Mouse (Mus musculus): ENCODE data around the gene Cib2.

Gene Cib2

DNA sequence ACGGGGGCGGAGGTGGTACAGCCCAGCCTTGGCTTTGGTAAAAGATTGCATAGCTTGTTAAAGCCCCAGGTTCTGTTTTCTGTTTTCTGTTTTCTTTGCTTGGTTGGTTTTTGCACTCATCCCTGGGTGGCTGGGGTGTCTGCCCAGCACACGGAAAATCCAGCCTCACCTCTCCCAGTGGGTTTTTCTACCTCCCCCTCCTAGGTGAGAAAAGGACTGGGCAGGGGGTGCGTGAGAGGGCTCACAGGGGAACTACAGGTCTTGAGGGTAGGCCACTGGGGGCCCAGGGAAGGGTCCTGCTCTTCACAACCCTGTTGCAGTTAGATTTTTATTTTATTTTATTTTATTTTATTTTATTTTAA lies 15.1 kb downstream of the Cib2 start:
- DNase-seq (ENCODE audit: low spot score in 2 of 2): no peak

DNA sequence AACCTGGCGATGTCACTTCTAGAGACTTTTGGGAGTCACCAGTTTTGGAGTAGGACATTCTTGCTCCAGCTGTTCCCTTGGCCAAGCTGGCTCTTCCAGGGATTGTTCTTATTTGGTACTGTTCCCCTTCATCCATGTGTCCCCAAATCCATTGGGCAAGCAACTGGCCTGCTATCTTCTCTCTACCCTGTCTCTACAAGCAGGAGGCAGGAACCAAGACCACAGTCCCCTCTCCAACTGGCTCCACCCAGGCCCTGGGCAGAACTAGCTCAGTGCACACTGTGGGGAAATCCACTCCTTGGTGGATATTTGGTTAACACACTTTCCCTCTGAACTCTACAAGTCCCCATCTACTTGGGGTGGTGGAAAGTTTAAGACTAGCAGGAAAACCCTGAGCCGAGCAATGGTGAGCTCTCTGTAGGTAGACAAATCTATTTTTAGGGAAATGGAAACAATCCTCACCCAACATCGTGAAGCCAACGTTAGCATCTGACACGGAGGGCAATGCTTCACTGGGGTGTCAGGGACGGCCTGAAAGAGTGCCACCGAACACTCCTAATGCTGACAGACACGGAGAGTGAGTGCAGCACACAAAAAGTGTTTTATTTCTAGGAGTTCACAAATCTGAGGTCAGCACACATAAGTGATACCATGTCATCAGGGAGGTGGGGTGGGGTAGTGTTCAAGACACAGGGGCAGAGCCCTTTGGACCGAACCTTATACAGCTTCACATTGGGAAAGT lies 15.6 kb downstream of the Cib2 start:
- DNase-seq (ENCODE audit: low spot score in 2 of 2): no peak

DNA sequence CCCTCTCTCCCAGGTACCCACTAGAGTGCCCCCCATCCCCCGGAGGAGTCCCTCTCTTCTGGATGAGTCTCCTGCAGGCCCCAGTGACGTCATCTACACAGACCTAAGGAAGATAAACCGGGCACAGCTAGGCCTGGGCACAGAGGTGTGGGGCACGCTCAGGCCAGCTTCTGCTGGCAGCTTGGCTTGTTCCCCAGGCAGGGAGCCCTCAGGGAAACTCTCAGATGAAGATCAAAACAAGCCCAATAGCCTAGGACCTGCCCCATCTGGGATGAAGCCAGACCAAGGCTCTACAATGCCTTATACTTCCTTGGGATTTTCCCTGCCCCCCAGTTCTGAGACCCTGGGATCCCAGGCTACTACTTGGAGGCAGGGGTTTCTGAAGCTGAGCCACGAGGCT lies 19.2 kb downstream of the Cib2 start:
- no peak for DNase-seq (ENCODE audit: low spot score in 2 of 2)

DNA sequence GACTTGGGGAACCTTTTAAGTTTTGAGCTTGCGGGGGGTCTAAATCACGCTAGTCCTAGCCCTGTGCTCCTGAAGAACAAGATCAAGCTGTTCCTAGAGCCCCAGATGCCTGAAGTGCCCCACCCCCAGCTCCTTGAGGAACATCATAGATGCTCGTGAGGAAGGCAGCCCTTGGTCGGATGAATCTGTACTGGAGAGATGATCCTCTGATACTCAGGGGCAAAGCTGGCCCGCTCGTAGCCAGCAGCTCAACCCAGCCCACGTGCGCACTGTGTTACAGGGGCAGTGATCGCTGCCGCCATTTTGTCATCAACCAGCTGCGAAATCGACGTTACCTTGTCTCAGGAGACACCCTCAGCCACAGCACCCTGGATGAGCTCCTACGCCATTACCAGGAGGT lies 21.3 kb downstream of the Cib2 start, which contains the start of gene Sh2d7:
TSS of gene Sh2d7 (plus strand) at position 301 of the 400 bp plus-strand sequence.
- DNase-seq (ENCODE audit: low spot score in 2 of 2): no peak

DNA sequence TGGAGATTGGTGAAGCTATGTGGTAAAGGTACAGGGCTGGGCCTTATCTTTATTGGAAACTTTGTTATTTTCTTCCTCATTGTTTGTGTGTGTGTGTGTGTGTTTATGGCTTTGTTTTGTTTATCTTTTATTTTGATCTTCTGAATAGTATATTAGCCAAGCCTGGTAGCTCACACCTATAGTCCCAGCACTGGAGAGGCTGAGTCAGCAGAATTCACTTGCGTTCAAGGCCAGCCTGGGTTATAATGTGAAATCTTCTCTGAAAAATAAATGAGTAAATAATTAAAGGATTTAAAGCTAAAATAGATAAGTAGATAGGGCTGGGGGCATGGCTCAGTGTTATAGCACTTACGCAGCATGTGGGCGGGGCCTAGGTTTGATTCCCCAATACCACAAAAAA lies 21.8 kb downstream of the Cib2 start:
- DNase-seq (ENCODE audit: low spot score in 2 of 2): no peak

DNA sequence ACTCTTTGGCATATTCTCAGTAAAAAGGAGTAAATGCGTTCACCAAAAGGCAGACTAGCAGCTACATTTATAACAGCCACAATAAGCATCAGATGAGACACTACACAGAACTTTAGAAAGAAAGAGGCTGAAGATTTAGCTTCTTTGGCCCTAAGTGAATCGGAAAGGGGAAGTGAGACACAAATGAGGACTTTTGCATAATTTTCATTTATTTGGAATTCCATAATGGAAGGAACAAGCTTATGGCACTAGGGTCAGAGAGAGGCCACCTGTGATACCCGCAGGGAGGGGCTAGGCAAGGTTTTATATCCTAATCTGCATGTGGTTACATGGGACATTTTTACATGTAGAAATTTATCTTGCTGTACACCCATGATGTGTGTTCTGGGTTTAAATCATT lies 22.5 kb downstream of the Cib2 start:
- no peak for DNase-seq (ENCODE audit: low spot score in 2 of 2)

DNA sequence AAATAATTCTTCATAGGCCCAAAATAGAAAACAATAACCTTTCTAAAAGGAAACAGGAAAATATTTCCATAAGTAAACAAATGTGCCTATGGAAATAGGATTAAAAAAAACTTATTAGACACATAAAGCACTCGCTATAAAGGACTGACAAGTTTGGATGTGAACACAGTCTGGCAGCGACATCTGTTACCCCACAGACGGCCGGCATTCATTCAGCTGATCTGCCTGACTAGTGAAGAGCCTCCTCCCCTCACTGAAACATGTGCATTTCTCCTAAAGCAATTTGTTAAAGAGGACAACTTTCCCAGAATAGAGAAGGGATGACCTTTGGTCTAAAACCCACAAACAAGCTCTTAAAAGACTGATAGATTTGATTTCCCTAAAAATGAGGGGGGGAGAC lies 23.0 kb downstream of the Cib2 start:
- DNase-seq (ENCODE audit: low spot score in 2 of 2): no peak

DNA sequence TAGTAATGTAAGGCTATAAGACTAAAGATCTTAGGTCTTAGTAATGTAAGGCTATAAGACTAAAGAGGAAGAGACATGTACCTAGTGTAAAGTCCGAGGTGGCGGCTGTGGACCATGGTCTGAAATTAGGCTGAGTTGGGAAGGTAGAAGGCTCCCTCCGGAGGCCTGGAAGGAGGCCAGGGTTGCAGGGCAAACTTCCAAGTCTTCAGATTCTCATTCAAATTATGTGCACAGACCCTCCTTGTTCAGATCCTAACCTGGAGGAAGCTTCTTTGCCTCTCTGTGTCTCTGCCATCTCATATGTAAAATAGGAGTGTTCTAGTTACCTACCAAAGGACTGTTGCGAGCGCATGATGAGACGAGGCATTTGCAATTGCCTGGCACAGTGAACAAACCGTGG lies 23.8 kb downstream of the Cib2 start:
- peak in 1 of 2 experiments; percentile 13 for DNase-seq (ENCODE audit: low spot score in 2 of 2)

DNA sequence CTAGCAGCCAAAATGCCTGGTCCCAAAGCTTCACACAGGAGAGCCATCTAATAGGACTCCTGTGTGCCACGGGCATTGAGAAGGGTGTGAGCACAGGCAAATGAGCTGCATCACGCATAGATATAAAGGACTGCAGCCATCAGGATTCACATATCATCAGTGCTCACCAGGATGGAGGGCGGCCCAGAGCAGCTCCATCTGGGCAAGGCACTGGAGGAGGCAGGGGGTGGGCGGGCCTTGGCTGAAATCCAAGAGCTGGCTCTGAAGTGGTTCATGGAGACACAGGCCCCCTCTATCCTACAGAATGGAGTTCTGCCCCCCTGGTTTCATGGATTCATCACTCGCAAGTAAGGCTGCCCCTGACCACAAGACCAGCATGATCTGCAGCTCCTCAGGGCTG lies 26.0 kb downstream of the Cib2 start:
- peak; percentile 56 to 57 for DNase-seq (ENCODE audit: low spot score in 2 of 2)

DNA sequence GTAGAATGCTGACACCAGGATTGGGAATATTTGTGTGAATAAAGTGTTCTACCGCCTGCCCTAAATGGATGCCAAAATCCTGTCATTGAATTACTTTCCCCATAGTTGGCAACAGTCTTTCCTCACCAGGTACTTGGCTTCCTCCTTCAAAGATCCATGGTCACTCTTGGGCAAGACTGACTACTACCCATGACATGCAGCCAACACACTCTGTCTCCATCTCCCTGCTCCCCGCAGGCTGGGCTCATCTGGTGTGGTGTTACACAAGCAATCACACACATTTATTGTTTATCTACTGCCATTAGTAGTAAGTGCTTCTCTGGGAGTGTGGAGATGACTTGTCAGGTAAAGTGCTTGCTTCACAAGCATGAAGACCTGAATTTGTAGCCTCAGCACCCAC lies 27.1 kb downstream of the Cib2 start:
- no peak for DNase-seq (ENCODE audit: low spot score in 2 of 2)

DNA sequence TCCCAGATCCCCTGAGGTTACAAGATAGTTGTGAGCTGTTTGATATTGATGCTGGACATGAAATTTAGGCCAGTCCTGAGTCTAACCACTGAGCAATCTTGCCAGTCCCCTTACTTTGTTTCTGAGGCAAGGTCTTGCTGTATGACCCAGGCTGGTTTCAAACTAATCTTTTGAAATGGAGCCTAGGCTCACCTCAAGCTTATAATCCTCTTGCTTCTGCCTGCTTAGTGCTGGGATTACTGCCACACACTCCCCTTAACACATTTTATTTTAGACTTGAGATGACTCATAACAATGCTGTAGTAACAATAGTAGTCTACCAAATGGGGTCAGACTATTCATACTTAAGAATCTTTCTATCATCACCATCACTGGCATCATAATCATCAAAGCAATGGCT lies 28.6 kb downstream of the Cib2 start:
- no peak for DNase-seq (ENCODE audit: low spot score in 2 of 2)

DNA sequence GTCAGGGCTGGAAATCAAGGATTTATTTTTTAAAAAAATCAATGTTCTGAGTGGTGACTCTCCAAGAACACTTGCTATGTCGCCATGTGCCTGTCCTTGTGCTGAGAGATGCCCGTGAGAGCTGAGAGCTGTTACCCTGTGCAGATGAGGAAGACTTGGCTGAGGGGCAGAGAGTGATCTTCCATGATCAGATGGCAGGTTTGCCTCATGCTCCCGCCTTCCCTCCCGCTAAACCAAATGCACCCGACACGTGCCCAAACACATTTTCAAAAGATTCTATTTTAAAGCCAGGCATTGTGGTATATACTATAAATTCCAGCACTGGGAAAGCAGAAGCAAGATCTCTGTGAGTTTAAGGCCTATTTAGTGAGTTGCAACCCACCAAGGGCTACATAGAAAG lies 29.2 kb downstream of the Cib2 start:
- DNase-seq (ENCODE audit: low spot score in 2 of 2): no peak

DNA sequence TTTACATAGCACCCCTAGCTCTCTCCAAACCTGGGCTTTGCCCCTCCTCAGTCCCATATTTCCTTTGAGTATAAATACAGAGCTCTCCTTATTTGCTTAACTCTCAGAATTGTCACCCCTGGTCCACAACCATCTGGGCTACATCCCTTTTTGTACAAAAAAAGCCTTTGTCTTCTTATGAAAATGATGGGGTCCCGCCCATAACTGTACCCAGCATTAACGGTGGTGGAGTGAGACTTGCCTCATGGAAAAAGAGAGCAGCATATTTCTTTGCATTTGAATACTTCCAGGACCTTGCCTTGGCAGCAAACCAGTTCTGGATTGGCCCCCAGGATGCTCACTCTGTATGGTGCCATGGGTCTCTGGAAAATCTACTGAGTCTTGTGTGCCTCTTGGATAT lies 30.1 kb downstream of the Cib2 start:
- DNase-seq (ENCODE audit: low spot score in 2 of 2): no peak

DNA sequence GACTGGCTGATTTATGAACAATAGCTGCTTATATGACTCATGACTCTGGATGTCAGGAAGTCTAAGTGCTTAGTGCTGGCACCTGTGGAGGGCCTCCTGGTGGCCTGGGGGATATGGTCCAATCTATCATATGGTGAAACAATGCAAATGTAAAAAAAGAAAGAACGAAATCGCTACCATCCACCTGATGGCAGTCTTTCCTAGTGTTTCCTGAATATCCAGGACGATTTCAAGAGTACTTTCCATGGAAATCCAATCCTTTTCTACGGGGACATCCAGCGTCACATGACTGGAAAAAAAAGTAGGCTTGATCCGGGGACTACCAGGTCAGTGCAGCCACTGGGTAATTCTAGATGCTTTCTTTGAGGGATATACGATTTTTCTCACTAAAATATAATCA lies 32.3 kb downstream of the Cib2 start:
- DNase-seq (ENCODE audit: low spot score in 2 of 2): no peak

DNA sequence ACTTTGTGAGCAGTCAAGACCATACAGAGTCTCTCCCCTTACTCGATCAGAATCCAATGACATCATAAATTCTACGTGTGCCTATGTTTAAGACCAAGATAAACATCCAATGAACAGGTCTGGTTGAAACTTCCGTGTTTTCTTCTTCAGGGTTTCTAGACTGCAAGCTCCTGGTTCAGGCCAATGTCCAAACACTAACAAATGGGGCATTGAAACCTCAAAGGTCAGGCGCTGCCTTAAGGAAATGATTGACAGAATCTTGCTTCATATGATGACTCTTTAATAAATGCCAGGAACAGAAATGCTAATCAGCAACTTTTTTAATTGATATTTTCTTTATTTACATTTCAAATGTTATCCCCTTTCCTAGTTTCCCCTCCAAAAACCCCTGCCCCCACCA lies 39.7 kb downstream of the Cib2 start:
- DNase-seq (ENCODE audit: low spot score in 2 of 2): no peak

DNA sequence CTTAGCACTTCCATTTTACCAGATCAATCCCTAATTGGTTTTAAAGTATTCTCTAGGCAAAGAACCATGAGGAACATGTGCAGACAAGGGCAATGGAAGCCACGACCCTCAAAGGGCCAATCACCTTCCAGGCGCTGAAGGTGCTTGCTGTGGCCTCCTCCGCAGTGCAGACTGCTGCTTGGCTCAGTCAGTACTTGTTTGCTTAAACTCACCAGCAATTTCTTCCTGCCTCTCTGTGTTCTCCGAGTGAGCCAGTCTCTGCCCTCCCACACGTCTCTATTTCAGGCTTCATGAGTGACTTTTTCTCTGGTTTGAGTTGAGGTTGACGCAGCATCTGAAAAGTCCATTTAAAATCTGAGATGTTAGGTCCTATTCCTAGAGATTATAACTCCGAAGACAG lies 41.1 kb downstream of the Cib2 start:
- peak in 1 of 2 experiments; percentile 34 for DNase-seq (ENCODE audit: low spot score in 2 of 2)

DNA sequence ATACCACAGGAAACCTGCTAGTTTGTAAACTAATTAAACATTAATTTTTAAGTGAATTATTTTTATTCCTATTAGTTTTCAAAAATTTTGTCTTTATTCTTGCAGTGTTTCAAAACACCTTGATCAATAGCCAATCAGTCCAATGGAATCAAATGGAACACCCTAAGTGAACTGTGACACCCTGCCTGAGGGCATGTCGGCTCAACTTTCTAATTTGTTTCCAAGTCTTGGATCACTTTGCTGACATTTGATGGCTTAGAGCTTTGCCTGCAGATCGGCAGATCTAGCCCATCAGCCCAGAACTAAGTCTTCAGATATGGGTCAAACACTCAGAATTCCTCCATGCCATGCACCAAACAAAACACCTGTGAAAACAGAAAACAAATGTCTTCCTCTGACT lies 44.0 kb downstream of the Cib2 start:
- DNase-seq (ENCODE audit: low spot score in 2 of 2): no peak

DNA sequence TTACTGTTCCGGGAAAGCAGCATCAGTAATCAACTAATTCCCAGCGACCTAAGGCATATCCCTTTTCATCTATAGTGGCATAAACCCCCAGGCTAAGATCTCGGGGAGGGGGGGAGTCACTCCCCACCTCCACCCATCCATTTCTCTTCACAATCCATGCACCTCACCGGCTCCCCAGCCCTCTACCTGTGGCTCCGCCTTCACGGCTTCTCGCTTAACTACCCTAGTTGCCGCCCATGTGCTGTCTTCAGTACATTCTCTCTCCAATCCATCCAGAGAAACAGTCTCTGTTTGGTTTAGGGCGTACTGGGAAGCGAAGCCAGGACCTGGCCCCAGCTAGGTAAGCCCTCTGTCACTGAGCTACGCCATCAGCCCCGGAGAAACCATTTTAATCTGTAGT lies 57.1 kb downstream of the Cib2 start:
- no peak for DNase-seq (ENCODE audit: low spot score in 2 of 2)

DNA sequence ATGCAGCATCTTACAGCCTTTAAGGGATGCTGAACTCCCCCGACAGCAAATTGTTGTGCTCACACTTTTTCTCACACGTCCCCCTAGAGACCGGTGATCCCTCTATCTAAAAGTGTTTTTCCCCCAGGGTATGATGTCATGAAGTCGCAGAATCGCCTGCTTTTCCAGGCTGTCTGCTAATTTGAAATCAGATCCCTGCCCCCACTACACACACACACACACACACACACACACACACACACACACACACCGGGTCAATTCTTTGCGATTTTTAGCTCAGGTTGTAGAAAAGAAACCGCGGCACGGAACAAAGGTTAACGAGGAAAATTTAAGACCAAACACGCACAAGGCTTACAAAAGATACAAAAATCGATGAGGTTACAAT lies 57.9 kb downstream of the Cib2 start:
- DNase-seq (ENCODE audit: low spot score in 2 of 2): no peak

DNA sequence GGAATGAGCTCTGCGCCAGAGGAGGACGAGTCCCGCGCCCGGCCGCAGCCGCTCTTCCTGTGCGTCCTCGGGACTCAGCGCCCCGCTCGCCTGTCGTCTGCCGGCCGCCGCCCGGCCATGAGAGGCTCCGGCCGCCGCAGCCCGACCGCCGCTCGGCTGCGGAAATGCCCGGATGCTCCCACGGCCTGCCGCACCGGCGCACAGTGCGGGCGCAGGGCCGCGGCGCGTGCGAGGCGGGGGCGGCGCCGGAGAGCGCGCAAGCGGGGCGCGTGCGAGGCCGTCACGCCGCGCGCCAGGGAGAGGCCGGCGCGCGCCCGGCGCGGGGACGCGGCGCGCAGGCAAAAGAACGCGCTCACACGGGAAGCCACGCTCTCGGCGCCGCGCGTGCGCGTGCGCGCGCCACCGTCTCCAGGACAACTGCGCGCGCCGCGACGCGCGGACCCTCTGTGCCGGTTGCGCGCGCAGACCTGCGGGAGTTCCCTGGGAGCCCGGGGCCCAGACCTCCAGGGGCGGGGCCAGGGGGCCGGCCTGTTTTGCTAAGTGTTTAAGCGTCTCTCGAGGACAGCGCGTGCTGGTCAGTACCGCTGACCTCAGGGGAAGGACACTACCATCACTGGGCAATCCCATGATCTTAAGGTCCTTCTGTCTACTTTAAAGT lies 58.4 kb downstream of the Cib2 start, which contains the start of gene Dmxl2:
TSS of gene Dmxl2 (minus strand) at position 174 of the 658 bp plus-strand sequence.
- DNase-seq (ENCODE audit: low spot score in 2 of 2): peak; percentile 72 to 73

DNA sequence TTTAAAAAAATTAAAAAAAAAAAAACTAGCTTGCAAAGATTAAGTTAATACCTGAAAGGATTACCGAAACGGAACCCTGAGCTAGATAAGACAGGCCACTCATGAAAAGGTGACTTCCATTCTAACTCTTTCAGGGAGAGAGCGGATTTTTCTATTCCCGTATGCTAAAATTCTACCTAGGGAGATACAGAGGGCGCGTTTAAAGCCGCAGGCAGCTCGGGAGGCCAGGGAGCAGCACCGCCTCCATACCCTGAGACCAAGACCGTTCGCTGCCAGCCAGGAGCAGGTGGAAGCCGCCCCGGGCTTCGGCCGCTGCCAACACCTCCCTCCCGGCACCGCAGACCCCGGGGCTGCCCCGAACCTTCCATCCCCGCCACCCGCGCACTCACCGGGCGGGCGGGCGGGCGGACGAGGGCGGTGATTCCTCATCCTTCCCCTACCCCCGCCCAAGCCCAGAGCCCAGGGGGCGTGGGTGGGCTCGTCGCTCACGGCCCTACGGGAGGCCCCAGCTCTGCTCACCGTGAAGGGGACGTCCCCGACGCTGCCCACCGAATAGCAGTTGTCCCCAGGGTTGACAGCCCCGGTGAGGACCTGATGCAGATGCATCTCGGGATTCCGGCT lies 59.1 kb downstream of the Cib2 start:
- DNase-seq (ENCODE audit: low spot score in 2 of 2): no peak

DNA sequence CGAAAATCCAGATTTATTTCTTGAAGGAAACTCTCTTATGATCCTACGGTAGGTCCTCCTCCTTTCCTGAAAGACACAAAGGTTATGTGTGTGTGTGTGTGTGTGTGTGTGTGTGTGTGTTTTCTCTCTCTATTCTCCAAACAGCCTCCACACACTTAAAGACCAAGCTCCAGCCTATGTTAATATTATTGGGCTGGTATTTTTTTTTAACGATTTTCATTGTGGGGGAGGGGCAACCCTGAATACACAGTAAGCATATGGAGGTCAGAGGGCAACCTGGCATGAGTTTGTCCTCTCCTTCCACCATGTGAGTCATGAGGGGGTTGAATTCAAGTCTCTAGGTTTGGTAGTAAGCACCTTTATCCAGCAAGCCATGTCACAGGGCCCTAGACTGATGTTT lies 60.2 kb downstream of the Cib2 start:
- no peak for DNase-seq (ENCODE audit: low spot score in 2 of 2)

DNA sequence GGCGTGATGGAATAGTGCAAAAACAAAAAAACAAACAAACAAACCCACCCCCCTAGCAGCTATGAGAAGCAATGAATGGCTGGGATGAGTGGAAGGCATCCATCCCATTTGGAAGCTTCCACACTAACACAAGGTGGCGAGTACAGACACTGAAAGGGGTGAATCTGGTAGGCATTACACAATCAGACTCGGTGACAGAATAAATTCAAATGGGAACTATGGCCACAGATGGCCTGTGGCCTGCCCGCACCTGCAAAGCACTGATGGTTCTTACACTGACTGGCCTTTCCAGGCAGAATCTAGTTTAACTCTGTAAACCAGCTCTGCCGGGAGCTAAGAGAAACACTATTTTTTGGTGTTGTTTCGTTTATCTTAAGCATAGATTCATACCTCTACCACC lies 60.7 kb downstream of the Cib2 start:
- DNase-seq (ENCODE audit: low spot score in 2 of 2): no peak

All from frontal cortex, postnatal 25 days (tissue).